7 mouse cellular contexts compared by ENCODE assay signal in genomic region chr17:23790269-23791078, GRCm38 (mm10). TPM values are rescaled to one million over a fixed set of nuclear protein-coding genes. Genes with fewer than 3 reads are reported as not detected.
A peak's percentile ranks its signal among the peaks of the same experiment; 100 is the strongest.
DNase-seq lines count a peak whose midpoint lies in the region; ATAC-seq lines count a peak whose summit lies in the region.

TSS of gene Srrm2 (plus strand) at chr17:23790532.

- intact Hi-C loops in left cerebral cortex, postnatal 14 days (cut with DNase I), result no loop called here

- H3K27me3 ChIP-seq in embryonic facial prominence, embryonic 11.5 days (ENCODE audit: control insufficient read depth, insufficient read depth, low read length), result no peaks in the 10 kb centered on the region
- no peaks in the 10 kb centered on the region for H3K27me3 ChIP-seq in intestine, embryonic 14.5 days (replicated peaks; ENCODE audit: control insufficient read depth, insufficient read depth, low read length)

- H3K9me3 ChIP-seq in embryonic facial prominence, embryonic 11.5 days (replicated peaks; ENCODE audit: control insufficient read depth, low read length), result no peaks in the 10 kb centered on the region
- H3K9me3 ChIP-seq in intestine, embryonic 14.5 days (ENCODE audit: control insufficient read depth, low read length), result no peaks in the 10 kb centered on the region

- peak; percentile 54 for ATAC-seq in embryonic facial prominence, embryonic 11.5 days (replicated peaks; ENCODE audit: insufficient number of reproducible peaks, low FRiP score, low TSS enrichment, low read depth)
- 0 out of 2 replicates have a peak, but pooled peaks have one; percentile 14 for ATAC-seq in intestine, embryonic 14.5 days (replicated peaks; ENCODE audit: low FRiP score, low TSS enrichment, low read depth)
- ATAC-seq in megakaryocyte, adult 5-6 weeks (ENCODE audit: poor library complexity, severe bottlenecking), result peak; percentile 90

- 1% methylated on average over 29 of the region's 29 CpGs for whole genome bisulfite sequencing in embryonic facial prominence, embryonic 11.5 days
- 2% methylated on average over 29 of the region's 29 CpGs for WGBS in intestine, embryonic 14.5 days

- peak within 1 kb of the TSS; percentile 34 for H3K4me3 ChIP-seq in embryonic facial prominence, embryonic 11.5 days (ENCODE audit: low read depth, low read length)
- peak within 1 kb of the TSS; percentile 48 for H3K4me3 ChIP-seq in intestine, embryonic 14.5 days (ENCODE audit: low read depth, low read length)

- peak within 1 kb of the TSS; percentile 68 for H3K9ac ChIP-seq in embryonic facial prominence, embryonic 11.5 days (replicated peaks; ENCODE audit: low read length)
- H3K9ac ChIP-seq in intestine, embryonic 14.5 days (ENCODE audit: low read length), result peak within 1 kb of the TSS; percentile 67

- no peaks in the 10 kb centered on the region for H3K4me1 ChIP-seq in embryonic facial prominence, embryonic 11.5 days (ENCODE audit: control insufficient read depth, insufficient read depth, low read length)
- peaks cover 11% of the 10 kb centered on the region for H3K4me1 ChIP-seq in intestine, embryonic 14.5 days (replicated peaks; ENCODE audit: control insufficient read depth, insufficient read depth, low read length)

- DNase-seq in adrenal gland, postnatal 25 days, result peak; percentile 66
- DNase-seq in embryonic facial prominence, embryonic 11.5 days (ENCODE audit: low spot score), result peak; percentile 88
- no peak for DNase-seq in gonadal fat pad, adult 2 months (ENCODE audit: low read depth)
- peak; percentile 83 for DNase-seq in intestine, embryonic 14.5 days (ENCODE audit: low spot score)
- DNase-seq in left cerebral cortex, postnatal 14 days (ENCODE audit: low spot score in 2 of 2), result peak; percentile 43 to 50
- peak; percentile 70 to 71 for DNase-seq in right cerebral cortex, postnatal 10 days (ENCODE audit: low spot score in 2 of 2)

- H3K27ac ChIP-seq in embryonic facial prominence, embryonic 11.5 days (replicated peaks; ENCODE audit: low read depth, low read length), result peak within 1 kb of the TSS; percentile 87
- H3K27ac ChIP-seq in intestine, embryonic 14.5 days (ENCODE audit: low read depth), result peak within 1 kb of the TSS; percentile 86

- H3K4me2 ChIP-seq in embryonic facial prominence, embryonic 11.5 days (ENCODE audit: low read depth, low read length), result peak within 1 kb of the TSS; percentile 57
- H3K4me2 ChIP-seq in intestine, embryonic 14.5 days (ENCODE audit: low read length), result peak within 1 kb of the TSS; percentile 83

- H3K36me3 ChIP-seq in embryonic facial prominence, embryonic 11.5 days (replicated peaks; ENCODE audit: control insufficient read depth, insufficient read depth, low read depth, low read length), result no peaks in the 10 kb centered on the region
- H3K36me3 ChIP-seq in intestine, embryonic 14.5 days (ENCODE audit: control insufficient read depth, insufficient read depth, low read length), result no peaks in the 10 kb centered on the region

RNA-seq across cellular contexts. Expression of gene Srrm2, which starts in this region (rescaled TPM):
- total RNA-seq in adrenal gland, postnatal 25 days (2021), result 825 and 1,016 TPM in 2 replicates
- 346 and 389 TPM in 2 replicates for polyA plus RNA-seq in embryonic facial prominence, embryonic 11.5 days (2014; fragmentation: Nextera tagmentation; extraction: Ambion mirVana)
- polyA plus RNA-seq in gonadal fat pad, adult 2 months (2012; rRNA removed), result 381 and 457 TPM in 2 replicates
- polyA plus RNA-seq in intestine, embryonic 14.5 days (2014; fragmentation: Nextera tagmentation; extraction: Ambion mirVana), result 451 and 452 TPM in 2 replicates
- 100 to 1,000 TPM; 573 to 599 TPM for total RNA-seq in left cerebral cortex, postnatal 14 days (2021)
- 210 and 224 TPM in 2 replicates for total RNA-seq in megakaryocyte, adult 5-6 weeks (2015)
- 81.2 and 117 TPM in 2 replicates for total RNA-seq in megakaryocyte, adult 5-6 weeks (2017)

Comparison
In these comparisons a context has a peak if more than half of its experiments do, and no peak if none do; other contexts are left out.
1. ATAC-seq: peak in every context shown above with its lines; median percentile 90 in megakaryocyte, adult 5-6 weeks; 54 in embryonic facial prominence, embryonic 11.5 days; 14 in intestine, embryonic 14.5 days.